Mouse (Mus musculus): ENCODE results near the gene Endod1. TPM values are rescaled to one million over a fixed set of nuclear protein-coding genes. Genes with fewer than 3 reads are reported as not detected.
A peak's percentile ranks its signal among the peaks of the same experiment; 100 is the strongest.
"Not testable (repeated sequence)": the region's sequence is repeated elsewhere in the genome, so short reads cannot be mapped to it uniquely, and the experiment has no call there.

Endod1 gene
- polyA plus RNA-seq, 1 experiment = 123 TPM

DNA sequence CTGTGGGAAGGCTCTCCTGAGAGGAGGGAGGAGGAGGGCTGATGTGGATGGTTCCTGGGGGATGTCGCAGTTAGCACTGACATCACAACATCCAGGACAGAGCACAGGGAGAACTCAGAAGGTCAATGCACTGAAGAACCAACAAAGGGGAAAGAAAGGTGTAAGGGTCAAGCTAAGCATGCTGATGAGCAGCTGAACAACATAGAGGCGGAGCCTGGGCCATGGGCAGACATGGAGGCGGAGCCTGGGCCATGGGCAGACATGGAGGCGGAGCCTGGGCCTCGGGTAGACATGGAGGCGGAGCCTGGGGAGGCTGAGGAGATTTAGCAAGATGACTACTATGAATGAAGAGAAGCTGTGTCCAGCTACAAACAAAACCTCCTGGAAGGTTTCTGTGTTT, 17.8 kb downstream of the Endod1 start:
- 86% methylated on average over 6 of the region's 6 CpGs for WGBS
- no peaks in the 10 kb centered on the region for H3K27me3 ChIP-seq (ENCODE audit: control insufficient read depth, insufficient read depth, low read length)
- H3K4me3 ChIP-seq (replicated peaks; ENCODE audit: insufficient read depth, low read depth, low read length) = no peak overlapping the region
- TF ChIP-seq CTCF (IDR thresholded peaks at IDR 0.05; ENCODE audit: borderline replicate concordance, insufficient read depth, low read depth, low read length) (no peak), POLR2A (IDR thresholded peaks at IDR 0.05; ENCODE audit: borderline replicate concordance, insufficient read depth, low read length) (no peak)
- DNase-seq = no peak
- peaks cover 3% of the 10 kb centered on the region; the same call in 1 of the 2 replicates for H3K4me1 ChIP-seq (ENCODE audit: control insufficient read depth, insufficient read depth, low read length)
- H3K27ac ChIP-seq (ENCODE audit: insufficient read depth, low read length) = no peak overlapping the region

- no peaks in the 10 kb centered on the region for H3K27me3 ChIP-seq (ENCODE audit: control insufficient read depth, insufficient read depth, low read length)
- peaks cover 3% of the 10 kb centered on the region; the same call in 1 of the 2 replicates for H3K4me1 ChIP-seq (ENCODE audit: control insufficient read depth, insufficient read depth, low read length)
- WGBS = 88% methylated on average over 8 of the region's 8 CpGs
- no peak overlapping the region for H3K4me3 ChIP-seq (replicated peaks; ENCODE audit: insufficient read depth, low read depth, low read length)
- H3K27ac ChIP-seq (ENCODE audit: insufficient read depth, low read length) = no peak overlapping the region
- DNase-seq = no peak
- no peak for TF ChIP-seq POLR2A (IDR thresholded peaks at IDR 0.05; ENCODE audit: borderline replicate concordance, insufficient read depth, low read length)
- no peak for TF ChIP-seq CTCF (IDR thresholded peaks at IDR 0.05; ENCODE audit: borderline replicate concordance, insufficient read depth, low read depth, low read length)
These were observed 19.1 kb downstream of the Endod1 start for GRCm38 (mm10) chr9:14362068-14362768.

GRCm38 (mm10) chr9:14357033-14357432, 24.3 kb downstream of the Endod1 start:
- no peak overlapping the region for H3K4me3 ChIP-seq (replicated peaks; ENCODE audit: insufficient read depth, low read depth, low read length)
- 86% methylated on average over 4 of the region's 4 CpGs for WGBS
- TF ChIP-seq CTCF (IDR thresholded peaks at IDR 0.05; ENCODE audit: borderline replicate concordance, insufficient read depth, low read depth, low read length) (0 out of 2 replicates have a peak, but pooled peaks have one; percentile 12), POLR2A (IDR thresholded peaks at IDR 0.05; ENCODE audit: borderline replicate concordance, insufficient read depth, low read length) (no peak)
- H3K27me3 ChIP-seq (ENCODE audit: control insufficient read depth, insufficient read depth, low read length) = no peaks in the 10 kb centered on the region
- H3K4me1 ChIP-seq (ENCODE audit: control insufficient read depth, insufficient read depth, low read length) = peaks cover 5% of the 10 kb centered on the region
- H3K27ac ChIP-seq (ENCODE audit: insufficient read depth, low read length) = no peak overlapping the region
- no peak for DNase-seq

DNA sequence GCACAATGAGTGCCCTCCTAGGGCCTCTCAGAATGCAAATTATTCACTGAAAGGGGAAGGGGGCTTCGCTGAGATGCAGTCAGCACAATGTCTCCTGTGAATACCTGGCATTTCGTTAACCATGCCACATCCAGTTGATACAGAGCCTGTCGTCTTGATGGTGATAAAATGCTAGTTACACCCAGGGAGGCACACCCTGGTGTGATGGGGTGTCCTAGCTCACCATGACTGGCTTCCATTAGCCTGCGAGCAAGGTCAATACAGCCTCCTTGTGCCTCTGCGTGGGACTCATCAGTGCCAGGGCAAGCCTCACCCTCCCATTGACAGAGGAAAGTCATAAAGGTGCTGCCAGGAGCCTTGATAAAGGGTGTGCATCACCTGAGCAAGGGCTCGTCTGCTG, 26.5 kb downstream of the Endod1 start:
- TF ChIP-seq POLR2A (IDR thresholded peaks at IDR 0.05; ENCODE audit: borderline replicate concordance, insufficient read depth, low read length) = no peak
- TF ChIP-seq CTCF (IDR thresholded peaks at IDR 0.05; ENCODE audit: borderline replicate concordance, insufficient read depth, low read depth, low read length) = no peak
- WGBS = 44% methylated on average over 6 of the region's 6 CpGs

GRCm38 (mm10) chr9:14352337-14352736, 29.0 kb downstream of the Endod1 start:
- Histone ChIP-seq H3K4me3 (replicated peaks; ENCODE audit: insufficient read depth, low read depth, low read length) (no peak overlapping the region), H3K27ac (ENCODE audit: insufficient read depth, low read length) (no peak overlapping the region), H3K27me3 (ENCODE audit: control insufficient read depth, insufficient read depth, low read length) (no peaks in the 10 kb centered on the region), H3K4me1 (ENCODE audit: control insufficient read depth, insufficient read depth, low read length) (peaks cover 5% of the 10 kb centered on the region)
- TF ChIP-seq POLR2A (IDR thresholded peaks at IDR 0.05; ENCODE audit: borderline replicate concordance, insufficient read depth, low read length) (no peak), CTCF (IDR thresholded peaks at IDR 0.05; ENCODE audit: borderline replicate concordance, insufficient read depth, low read depth, low read length) (no peak)
- DNase-seq = no peak
- 100% methylated on average over 1 of the region's 1 CpGs for WGBS

More for the DNA sequence above, 26.5 kb downstream of the Endod1 start:
- Histone ChIP-seq H3K27me3 (ENCODE audit: control insufficient read depth, insufficient read depth, low read length) (no peaks in the 10 kb centered on the region), H3K4me1 (ENCODE audit: control insufficient read depth, insufficient read depth, low read length) (peaks cover 5% of the 10 kb centered on the region), H3K27ac (ENCODE audit: insufficient read depth, low read length) (no peak overlapping the region), H3K4me3 (replicated peaks; ENCODE audit: insufficient read depth, low read depth, low read length) (no peak overlapping the region)
- no peak for DNase-seq

- H3K27me3 ChIP-seq (ENCODE audit: control insufficient read depth, insufficient read depth, low read length) = no peaks in the 10 kb centered on the region
- no peak for TF ChIP-seq CTCF (IDR thresholded peaks at IDR 0.05; ENCODE audit: borderline replicate concordance, insufficient read depth, low read depth, low read length)
- TF ChIP-seq POLR2A (IDR thresholded peaks at IDR 0.05; ENCODE audit: borderline replicate concordance, insufficient read depth, low read length) = no peak
- H3K4me3 ChIP-seq (replicated peaks; ENCODE audit: insufficient read depth, low read depth, low read length) = no peak overlapping the region
- H3K27ac ChIP-seq (ENCODE audit: insufficient read depth, low read length) = no peak overlapping the region
- 78% methylated on average over 2 of the region's 2 CpGs for WGBS
- peaks cover 5% of the 10 kb centered on the region for H3K4me1 ChIP-seq (ENCODE audit: control insufficient read depth, insufficient read depth, low read length)
- no peak for DNase-seq
These were observed 30.5 kb downstream of the Endod1 start for GRCm38 (mm10) chr9:14350787-14351186.

GRCm38 (mm10) chr9:14349380-14349779, 31.9 kb downstream of the Endod1 start:
- H3K27me3 ChIP-seq (ENCODE audit: control insufficient read depth, insufficient read depth, low read length) = no peaks in the 10 kb centered on the region
- H3K27ac ChIP-seq (ENCODE audit: insufficient read depth, low read length) = no peak overlapping the region
- no peak for TF ChIP-seq POLR2A (IDR thresholded peaks at IDR 0.05; ENCODE audit: borderline replicate concordance, insufficient read depth, low read length)
- no peak for TF ChIP-seq CTCF (IDR thresholded peaks at IDR 0.05; ENCODE audit: borderline replicate concordance, insufficient read depth, low read depth, low read length)
- H3K4me3 ChIP-seq (replicated peaks; ENCODE audit: insufficient read depth, low read depth, low read length) = no peak overlapping the region
- no peaks in the 10 kb centered on the region; the same call in 1 of the 2 replicates for H3K4me1 ChIP-seq (ENCODE audit: control insufficient read depth, insufficient read depth, low read length)
- WGBS = 78% methylated on average over 5 of the region's 5 CpGs
- DNase-seq = no peak

DNA sequence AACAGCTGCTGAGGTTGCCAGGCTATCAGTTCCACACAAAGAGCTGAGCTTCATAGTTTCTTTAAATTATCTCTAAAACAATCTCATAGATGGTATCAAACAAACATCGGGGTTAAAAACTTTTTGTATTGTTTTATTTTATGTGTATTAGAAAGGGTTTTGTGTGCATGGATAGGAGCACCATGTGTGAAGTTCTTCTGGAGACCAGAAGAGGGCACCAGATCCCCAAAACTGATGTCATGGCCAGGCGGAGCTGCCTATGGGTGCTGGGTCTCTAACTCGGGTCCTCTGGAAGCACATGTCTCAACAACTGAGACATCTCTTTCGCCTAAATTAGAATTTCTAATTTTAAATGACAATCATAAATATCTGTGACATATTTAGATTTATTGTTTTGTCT, 32.9 kb downstream of the Endod1 start:
- no peaks in the 10 kb centered on the region for H3K27me3 ChIP-seq (ENCODE audit: control insufficient read depth, insufficient read depth, low read length)
- TF ChIP-seq POLR2A (IDR thresholded peaks at IDR 0.05; ENCODE audit: borderline replicate concordance, insufficient read depth, low read length) = no peak
- peak; percentile 58 for TF ChIP-seq CTCF (IDR thresholded peaks at IDR 0.05; ENCODE audit: borderline replicate concordance, insufficient read depth, low read depth, low read length)
- WGBS = 58% methylated on average over 4 of the region's 4 CpGs
- no peak overlapping the region for H3K27ac ChIP-seq (ENCODE audit: insufficient read depth, low read length)
- peak; percentile 32 to 42 for DNase-seq
- no peaks in the 10 kb centered on the region; the same call in 1 of the 2 replicates for H3K4me1 ChIP-seq (ENCODE audit: control insufficient read depth, insufficient read depth, low read length)
- no peak overlapping the region for H3K4me3 ChIP-seq (replicated peaks; ENCODE audit: insufficient read depth, low read depth, low read length)

GRCm38 (mm10) chr9:14345866-14346265, 35.4 kb downstream of the Endod1 start:
- H3K27me3 ChIP-seq (ENCODE audit: control insufficient read depth, insufficient read depth, low read length); DNase-seq; H3K4me3 ChIP-seq (replicated peaks; ENCODE audit: insufficient read depth, low read depth, low read length); H3K27ac ChIP-seq (ENCODE audit: insufficient read depth, low read length); H3K4me1 ChIP-seq (ENCODE audit: control insufficient read depth, insufficient read depth, low read length): not testable (repeated sequence)
- WGBS = 88% methylated on average over 4 of the region's 4 CpGs
